Comparison of ENCODE assay signal across 17 mouse cellular contexts in genomic region chr2:107006378-107006777, GRCm38 (mm10). TPM values are rescaled to one million over a fixed set of nuclear protein-coding genes. Genes with fewer than 3 reads are reported as not detected.
"Had no signal": no experiment of that assay in that cellular context is flagged by ENCODE, and none has a peak within 500 bp of the region (broad histone marks: within the 10 kb centered on the region; RNA-seq: fewer than 3 reads in every experiment).

No protein-coding gene starts in this region.

- H3K27ac ChIP-seq: left cerebral cortex, adult 2 months; liver, embryonic 13.5 days had no signal

- H3K4me3 ChIP-seq: left cerebral cortex, adult 2 months; liver, embryonic 13.5 days had no signal

- DNase-seq: kidney, postnatal 10 days; layer of hippocampus, postnatal 36 days; liver, embryonic 13.5 days; lung, adult 2 months; lung, postnatal 14 days; lung, postnatal 4 days; midbrain, embryonic 14.5 days; thymus, adult 18-20 months; thymus, postnatal 4 days had no signal

RNA-seq across cellular contexts. Expression of gene Fshb, which starts 53.1 kb away (rescaled TPM):
- total RNA-seq: layer of hippocampus, postnatal 10 days; layer of hippocampus, postnatal 36 days; left cerebral cortex, adult 2 months; left cerebral cortex, postnatal 10 days; left cerebral cortex, postnatal 36 days; liver, adult 2 months; megakaryocyte progenitor cell, adult 5-6 weeks; megakaryocyte-erythroid progenitor cell, adult 5-6 weeks; midbrain, postnatal 0 days had no signal
